Mouse (Mus musculus) kidney, adult 2 months (tissue): Measurements from ENCODE around the gene Ccin.

Source experiments
- CTCF ChIP-seq: fragments of 200-500 bp; conservative IDR thresholded peaks from 2 replicates; pipeline ENCODE4 v1.5.1; 2011; ENCODE audit warnings: low read depth, mild to moderate bottlenecking, control low read depth, low read length, moderate library complexity, mixed read lengths; ENCODE audit not compliant: insufficient read depth, insufficient read length
- POLR2A ChIP-seq: fragments of 200-500 bp; IDR thresholded peaks from one replicate; pipeline ENCODE4 v1.6.1; 2011; ENCODE audit warnings: low read depth, low read length, control low read depth

DNA sequence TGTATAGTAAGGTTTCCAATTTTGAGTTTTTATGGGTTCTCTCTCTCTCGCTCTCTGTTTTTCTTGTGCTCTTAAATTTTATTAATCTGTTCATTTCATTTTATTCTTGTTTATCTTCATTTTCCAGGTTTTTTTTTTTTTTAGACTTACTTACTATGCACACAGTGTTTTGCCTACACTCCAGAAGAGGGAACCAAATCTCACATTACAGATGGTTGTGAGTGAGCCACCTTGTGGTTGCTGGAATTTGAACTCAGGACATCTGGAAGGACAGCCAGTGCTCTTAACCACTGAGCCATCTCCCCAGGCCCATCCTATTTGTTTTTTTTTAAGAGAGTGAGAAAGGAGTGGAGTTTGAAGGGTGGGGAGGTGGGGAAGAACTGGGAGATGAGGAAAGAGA is 26.9 kb downstream of the Ccin start:
- TF ChIP-seq POLR2A (no peak), CTCF (no peak)
